ENCODE assay signal across 8 mouse cellular contexts in the genomic region with DNA sequence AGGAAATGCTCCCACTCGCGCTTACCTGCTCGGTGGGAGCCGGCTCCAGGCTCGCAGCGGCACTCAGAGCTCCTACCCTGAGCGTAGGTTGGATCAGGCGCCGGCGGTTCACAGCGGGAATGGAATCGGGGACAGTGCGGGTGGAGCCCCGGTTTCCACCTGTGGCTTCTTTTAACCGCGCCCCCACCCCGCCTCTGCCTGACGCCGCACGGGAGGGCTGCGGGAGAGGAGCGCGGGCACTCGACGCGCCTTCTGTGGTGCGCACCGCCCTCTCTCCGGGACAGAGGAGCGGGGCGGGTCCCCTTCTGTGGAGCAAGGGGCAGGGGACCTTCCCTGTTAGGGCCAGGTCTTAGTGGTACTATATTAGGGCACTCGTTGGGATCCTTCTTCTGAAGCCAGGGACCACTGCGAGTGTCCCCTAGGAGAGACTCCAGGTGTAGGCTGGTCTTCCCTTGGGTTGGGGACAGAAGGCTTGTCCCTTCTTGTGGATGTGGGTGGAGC. TPM values are rescaled to one million over a fixed set of nuclear protein-coding genes. Genes with fewer than 3 reads are reported as not detected.
DNase-seq lines count a peak whose midpoint lies in the region; ATAC-seq lines count a peak whose summit lies in the region.

A gene (minus strand): TSS at position 451 of the 501 bp plus-strand sequence.

- H3K36me3 ChIP-seq in forebrain, embryonic 10.5 days (replicated peaks): no peaks in the 10 kb centered on the region
- no peaks in the 10 kb centered on the region for H3K36me3 ChIP-seq in intestine, embryonic 16.5 days (ENCODE audit: control insufficient read depth, insufficient read depth, low read length)
- H3K36me3 ChIP-seq in midbrain, embryonic 13.5 days: no peaks in the 10 kb centered on the region

- peak; percentile 12 to 35 for DNase-seq in left cerebral cortex, adult 18-20 months (ENCODE audit: low spot score in 2 of 2)
- DNase-seq in left cerebral cortex, adult 11 months (ENCODE audit: low spot score): no peak
- no peak for DNase-seq in forebrain, embryonic 10.5 days (ENCODE audit: extremely low spot score, low spot score)
- no peak for DNase-seq in B cell, adult 2 months
- DNase-seq in gastrocnemius, postnatal 25 days: no peak
- no peak for DNase-seq in thymus, postnatal 10 days (ENCODE audit: low spot score in 2 of 2)

- H3K9me3 ChIP-seq in forebrain, embryonic 10.5 days: no peaks in the 10 kb centered on the region
- H3K9me3 ChIP-seq in intestine, embryonic 16.5 days (ENCODE audit: control insufficient read depth, low read length): no peaks in the 10 kb centered on the region
- no peaks in the 10 kb centered on the region for H3K9me3 ChIP-seq in midbrain, embryonic 13.5 days

- H3K4me3 ChIP-seq in forebrain, embryonic 10.5 days: peak within 1 kb of the TSS; percentile 56
- H3K4me3 ChIP-seq in intestine, embryonic 16.5 days (ENCODE audit: low read length): peak within 1 kb of the TSS; percentile 45
- peak within 1 kb of the TSS; percentile 43 for H3K4me3 ChIP-seq in midbrain, embryonic 13.5 days (replicated peaks)

- peak within 1 kb of the TSS; percentile 48; the same call in 1 of the 2 replicates for H3K9ac ChIP-seq in intestine, embryonic 16.5 days (ENCODE audit: low read depth, low read length)
- 0 out of 2 replicates have a peak within 1 kb of the TSS, but pooled peaks have one; percentile 42 for H3K9ac ChIP-seq in midbrain, embryonic 13.5 days (replicated peaks)

- H3K4me1 ChIP-seq in forebrain, embryonic 10.5 days: peaks cover 41% of the 10 kb centered on the region
- H3K4me1 ChIP-seq in intestine, embryonic 16.5 days (ENCODE audit: control insufficient read depth, insufficient read depth, low read length): 0 out of 2 replicates have a peak, but pooled peaks cover 9% of the 10 kb centered on the region
- H3K4me1 ChIP-seq in midbrain, embryonic 13.5 days (replicated peaks): peaks cover 13% of the 10 kb centered on the region

- peak within 1 kb of the TSS; percentile 69 for H3K4me2 ChIP-seq in intestine, embryonic 16.5 days (ENCODE audit: low read depth, low read length)
- H3K4me2 ChIP-seq in midbrain, embryonic 13.5 days (replicated peaks): peak within 1 kb of the TSS; percentile 75

- WGBS in forebrain, embryonic 10.5 days: 2% methylated on average over 33 of the region's 33 CpGs
- 3% methylated on average over 33 of the region's 33 CpGs for WGBS in intestine, embryonic 16.5 days
- 1% methylated on average over 33 of the region's 33 CpGs for WGBS in midbrain, embryonic 13.5 days

- H3K27me3 ChIP-seq in forebrain, embryonic 10.5 days (ENCODE audit: poor library complexity, severe bottlenecking): peaks cover 85% of the 10 kb centered on the region
- H3K27me3 ChIP-seq in intestine, embryonic 16.5 days (replicated peaks; ENCODE audit: control insufficient read depth, insufficient read depth, low read length): peaks cover 17% of the 10 kb centered on the region; the same call in 1 of the 2 replicates
- peaks cover 42% of the 10 kb centered on the region for H3K27me3 ChIP-seq in midbrain, embryonic 13.5 days

- H3K27ac ChIP-seq in forebrain, embryonic 10.5 days: no peak within 1 kb of the TSS
- H3K27ac ChIP-seq in intestine, embryonic 16.5 days (ENCODE audit: low read length): no peak within 1 kb of the TSS
- H3K27ac ChIP-seq in midbrain, embryonic 13.5 days: no peak within 1 kb of the TSS

- ATAC-seq in intestine, embryonic 16.5 days: 0 out of 2 replicates have a peak, but pooled peaks have one; percentile 28
- peak; percentile 71 for ATAC-seq in midbrain, embryonic 13.5 days

RNA-seq across cellular contexts. Expression of the gene that starts here (rescaled TPM):
- total RNA-seq in left cerebral cortex, adult 18-20 months (2021): 10 to 100 TPM; 95.6 to 97.5 TPM
- polyA plus RNA-seq in forebrain, embryonic 10.5 days (2016; fragmentation: Nextera tagmentation; extraction: Ambion mirVana): 0.60 and 0.68 TPM in 2 replicates
- polyA plus RNA-seq in intestine, embryonic 16.5 days (2015; fragmentation: Nextera tagmentation; extraction: Ambion mirVana): 0.10 and 0.20 TPM in 2 replicates
- polyA plus RNA-seq in midbrain, embryonic 13.5 days (2015; fragmentation: Nextera tagmentation; extraction: Ambion mirVana): 11.0 TPM in 2 replicates
- under 1 TPM in 1 of 2 experiments, not detected in 1; 0.13 TPM for total RNA-seq in gastrocnemius, postnatal 25 days (2021)

Comparison
In these comparisons a context has a peak if more than half of its experiments do, and no peak if none do; other contexts are left out.
1. RNA of the gene that starts here (total RNA-seq): 95.6 to 97.5 TPM in left cerebral cortex, adult 18-20 months; 0.13 TPM in gastrocnemius, postnatal 25 days; every median in the first group is over 10 times any median in the second.
2. DNase-seq: peak in left cerebral cortex, adult 18-20 months (2 of 2); none in left cerebral cortex, adult 11 months (single experiment), forebrain, embryonic 10.5 days (single experiment), B cell, adult 2 months (0 of 2), gastrocnemius, postnatal 25 days (single experiment) and thymus, postnatal 10 days (0 of 2).
3. Peak in ATAC-seq, H3K4me3 ChIP-seq, H3K9ac ChIP-seq and H3K4me2 ChIP-seq in intestine, embryonic 16.5 days; RNA of the gene not detected or under 1 TPM.
4. Peak in every context shown above with its lines, with median percentiles within 50 percentile points of each other: H3K4me3 ChIP-seq.